ENCODE assay signal across 9 mouse cellular contexts in genomic region chr2:7088536-7088935, GRCm38 (mm10).
DNase-seq lines count a peak whose midpoint lies in the region; ATAC-seq and TF ChIP-seq lines count a peak whose summit lies in the region.
"Had no signal": no experiment of that assay in that cellular context is flagged by ENCODE, and none has a peak within 500 bp of the region (broad histone marks: within the 10 kb centered on the region; RNA-seq: fewer than 3 reads in every experiment).

No protein-coding gene starts in this region.

- no peaks in the 10 kb centered on the region for H3K27me3 ChIP-seq in embryonic facial prominence, embryonic 11.5 days (ENCODE audit: control insufficient read depth, insufficient read depth, low read length)
- no peaks in the 10 kb centered on the region for H3K27me3 ChIP-seq in embryonic facial prominence, embryonic 10.5 days (replicated peaks; ENCODE audit: low read depth, poor library complexity, severe bottlenecking)
- H3K27me3 ChIP-seq in midbrain, embryonic 10.5 days (ENCODE audit: low read depth, poor library complexity, severe bottlenecking) = no peaks in the 10 kb centered on the region; the same call in 1 of the 2 replicates
- H3K27me3 ChIP-seq in midbrain, postnatal 0 days (ENCODE audit: insufficient read depth, low read length) = no peaks in the 10 kb centered on the region
- no peaks in the 10 kb centered on the region for H3K27me3 ChIP-seq in hindbrain, embryonic 16.5 days (replicated peaks; ENCODE audit: control insufficient read depth, insufficient read depth, low read length)

- peak; percentile 38 for DNase-seq in embryonic facial prominence, embryonic 11.5 days (ENCODE audit: low spot score)
- no peak for DNase-seq in embryonic facial prominence, embryonic 10.5 days (ENCODE audit: low spot score)
- no peak for DNase-seq in midbrain, embryonic 10.5 days (ENCODE audit: low spot score)
- no peak for DNase-seq in midbrain, postnatal 0 days (ENCODE audit: low spot score)
- peak; percentile 23 for DNase-seq in retina, embryonic 14.5 days (ENCODE audit: low spot score)
- DNase-seq in frontal cortex, postnatal 25 days (ENCODE audit: low spot score in 2 of 2) = no peak
- DNase-seq in spleen, adult 12 weeks (ENCODE audit: low spot score) = no peak

- H3K9me3 ChIP-seq in embryonic facial prominence, embryonic 11.5 days (replicated peaks; ENCODE audit: control insufficient read depth, low read length) = no peaks in the 10 kb centered on the region
- no peaks in the 10 kb centered on the region for H3K9me3 ChIP-seq in embryonic facial prominence, embryonic 10.5 days
- no peaks in the 10 kb centered on the region for H3K9me3 ChIP-seq in midbrain, embryonic 10.5 days (replicated peaks)
- H3K9me3 ChIP-seq in midbrain, postnatal 0 days (ENCODE audit: low read length) = no peaks in the 10 kb centered on the region
- no peaks in the 10 kb centered on the region for H3K9me3 ChIP-seq in hindbrain, embryonic 16.5 days (ENCODE audit: control insufficient read depth, low read length)

- no peak for TF ChIP-seq CTCF in midbrain, postnatal 0 days (IDR thresholded peaks at IDR 0.05)

- H3K4me1 ChIP-seq in embryonic facial prominence, embryonic 11.5 days (ENCODE audit: control insufficient read depth, insufficient read depth, low read length) = no peaks in the 10 kb centered on the region
- H3K4me1 ChIP-seq in embryonic facial prominence, embryonic 10.5 days = peaks cover 9% of the 10 kb centered on the region
- peaks cover 24% of the 10 kb centered on the region for H3K4me1 ChIP-seq in midbrain, embryonic 10.5 days
- no peaks in the 10 kb centered on the region; the same call in 1 of the 2 replicates for H3K4me1 ChIP-seq in midbrain, postnatal 0 days (ENCODE audit: insufficient read depth, low read length)
- peaks cover 4% of the 10 kb centered on the region for H3K4me1 ChIP-seq in hindbrain, embryonic 16.5 days (ENCODE audit: control insufficient read depth, insufficient read depth, low read depth, low read length)

- no peak overlapping the region for H3K4me2 ChIP-seq in embryonic facial prominence, embryonic 11.5 days (ENCODE audit: low read depth, low read length)
- no peak overlapping the region for H3K4me2 ChIP-seq in midbrain, postnatal 0 days (ENCODE audit: low read depth, low read length, poor library complexity, severe bottlenecking)
- H3K4me2 ChIP-seq in hindbrain, embryonic 16.5 days (ENCODE audit: low read length) = no peak overlapping the region

- no peak for ATAC-seq in embryonic facial prominence, embryonic 11.5 days (replicated peaks; ENCODE audit: insufficient number of reproducible peaks, low FRiP score, low TSS enrichment, low read depth)
- ATAC-seq in midbrain, postnatal 0 days (ENCODE audit: low FRiP score) = no peak
- ATAC-seq in hindbrain, embryonic 16.5 days = no peak

- H3K36me3 ChIP-seq in embryonic facial prominence, embryonic 11.5 days (replicated peaks; ENCODE audit: control insufficient read depth, insufficient read depth, low read depth, low read length) = no peaks in the 10 kb centered on the region
- H3K36me3 ChIP-seq in embryonic facial prominence, embryonic 10.5 days (replicated peaks) = no peaks in the 10 kb centered on the region
- no peaks in the 10 kb centered on the region for H3K36me3 ChIP-seq in midbrain, embryonic 10.5 days
- H3K36me3 ChIP-seq in midbrain, postnatal 0 days (ENCODE audit: insufficient read depth, low read length) = no peaks in the 10 kb centered on the region
- H3K36me3 ChIP-seq in hindbrain, embryonic 16.5 days (ENCODE audit: control insufficient read depth, insufficient read depth, low read length) = no peaks in the 10 kb centered on the region

- WGBS in embryonic facial prominence, embryonic 11.5 days = 34% methylated on average over 4 of the region's 4 CpGs
- 31% methylated on average over 4 of the region's 4 CpGs for WGBS in embryonic facial prominence, embryonic 10.5 days
- 20% methylated on average over 4 of the region's 4 CpGs for WGBS in midbrain, embryonic 10.5 days
- WGBS in midbrain, postnatal 0 days = 24% methylated on average over 4 of the region's 4 CpGs
- WGBS in hindbrain, embryonic 16.5 days = 21% methylated on average over 4 of the region's 4 CpGs

- no peak overlapping the region for H3K4me3 ChIP-seq in embryonic facial prominence, embryonic 11.5 days (ENCODE audit: low read depth, low read length)
- H3K4me3 ChIP-seq in embryonic facial prominence, embryonic 10.5 days = no peak overlapping the region
- no peak overlapping the region for H3K4me3 ChIP-seq in midbrain, embryonic 10.5 days
- no peak overlapping the region for H3K4me3 ChIP-seq in midbrain, postnatal 0 days (ENCODE audit: low read depth, low read length)
- H3K4me3 ChIP-seq in hindbrain, embryonic 16.5 days (ENCODE audit: low read length) = no peak overlapping the region

- H3K9ac ChIP-seq in embryonic facial prominence, embryonic 11.5 days (replicated peaks; ENCODE audit: low read length) = no peak overlapping the region
- no peak overlapping the region for H3K9ac ChIP-seq in midbrain, postnatal 0 days (replicated peaks; ENCODE audit: low read length, poor library complexity, severe bottlenecking)
- no peak overlapping the region for H3K9ac ChIP-seq in hindbrain, embryonic 16.5 days (ENCODE audit: low read depth, low read length)

- no peak overlapping the region for H3K27ac ChIP-seq in embryonic facial prominence, embryonic 11.5 days (replicated peaks; ENCODE audit: low read depth, low read length)
- H3K27ac ChIP-seq in embryonic facial prominence, embryonic 10.5 days (replicated peaks) = no peak overlapping the region
- peak overlapping the region; percentile 79 for H3K27ac ChIP-seq in midbrain, embryonic 10.5 days (replicated peaks)
- H3K27ac ChIP-seq in midbrain, postnatal 0 days (ENCODE audit: low read depth, low read length) = no peak overlapping the region
- H3K27ac ChIP-seq in hindbrain, embryonic 16.5 days (ENCODE audit: low read depth, low read length) = peak overlapping the region; percentile 53
- H3K27ac ChIP-seq: kidney, postnatal 0 days had no signal

Comparison
In these comparisons a context has a peak if more than half of its experiments do, and no peak if none do; other contexts are left out.
1. DNase-seq: peak in embryonic facial prominence, embryonic 11.5 days (single experiment) and retina, embryonic 14.5 days (single experiment); none in embryonic facial prominence, embryonic 10.5 days (single experiment), midbrain, embryonic 10.5 days (single experiment), midbrain, postnatal 0 days (single experiment), frontal cortex, postnatal 25 days (0 of 2) and spleen, adult 12 weeks (single experiment).
2. H3K27ac ChIP-seq: peak in midbrain, embryonic 10.5 days (single experiment) and hindbrain, embryonic 16.5 days (single experiment); none in embryonic facial prominence, embryonic 11.5 days (single experiment), embryonic facial prominence, embryonic 10.5 days (single experiment) and midbrain, postnatal 0 days (single experiment).